Mouse (Mus musculus) G1E (cell line): Measurements from ENCODE around the gene Ap3d1. TPM values are rescaled to one million over a fixed set of nuclear protein-coding genes. Genes with fewer than 3 reads are reported as not detected.

Experiments
- ATAC-seq: 2 replicates; pipeline ENCODE4 v1.8.0; 2016; ENCODE audit warnings: mild to moderate bottlenecking; ENCODE audit not compliant: insufficient number of reproducible peaks, poor library complexity, low FRiP score, severe bottlenecking; ENCODE audit errors: extremely low read depth
- DNase-seq: peaks from one replicate; pipeline ENCODE4 v3.0.0; 2012; ENCODE audit warnings: low spot score
- H3K27me3 ChIP-seq: 2 replicates; pipeline ENCODE4 v1.6.1; 2012; ENCODE audit warnings: mild to moderate bottlenecking, low read length, inconsistent platforms; ENCODE audit not compliant: insufficient read depth
- H3K36me3 ChIP-seq: replicated peaks from 2 replicates; pipeline ENCODE3; 2012; ENCODE audit warnings: mild to moderate bottlenecking, inconsistent platforms
- H3K4me1 ChIP-seq: 2 replicates; pipeline ENCODE4 v1.6.1; 2012; ENCODE audit warnings: low read depth, low read length, inconsistent platforms, mixed read lengths; ENCODE audit not compliant: insufficient read depth
- H3K4me3 ChIP-seq: 2 replicates; pipeline ENCODE4 v1.5.1; 2012; ENCODE audit warnings: low read depth, mild to moderate bottlenecking, inconsistent platforms, low read length, moderate library complexity, mixed read lengths
- H3K9me3 ChIP-seq: replicated peaks from 2 replicates; pipeline ENCODE4 v1.6.1; 2012; ENCODE audit warnings: inconsistent platforms
- CTCF ChIP-seq: IDR thresholded peaks from 2 replicates; pipeline ENCODE4 v1.5.1; 2012; ENCODE audit warnings: low read depth, low read length, inconsistent platforms, mixed read lengths
- GATA1 ChIP-seq: IDR thresholded peaks from 2 replicates; pipeline ENCODE4 v1.6.1; 2012; ENCODE audit warnings: borderline replicate concordance, low read length, inconsistent platforms, mixed read lengths
- GATA2 ChIP-seq: IDR thresholded peaks from 2 replicates; pipeline ENCODE4 v1.6.1; 2012; ENCODE audit warnings: low read depth, low read length, inconsistent platforms, borderline replicate concordance
- POLR2AphosphoS5 ChIP-seq: IDR thresholded peaks from 2 replicates; pipeline ENCODE4 v1.6.1; 2012; ENCODE audit warnings: low read depth, low read length, inconsistent platforms; ENCODE audit not compliant: insufficient replicate concordance
- TAL1 ChIP-seq: conservative IDR thresholded peaks from 2 replicates; pipeline ENCODE4 v1.6.1; 2012; ENCODE audit warnings: low read depth, low read length, inconsistent platforms, mixed read lengths
- polyA plus RNA-seq: library from polyadenylated mRNA; stranded (reverse); fragments of >175 nt; gene quantifications from 2 replicates; pipeline ENCODE4 v1.2.3, GENCODE M21; 2012
- total RNA-seq, 2 experiments: library from RNA; stranded (forward) in 1 of 2; stranded (reverse) in 1 of 2; fragments of 200-1000 nt in 1 of 2; fragments of >200 nt in 1 of 2; fragmentation: Nextera tagmentation in 1 of 2; gene quantifications; 2 replicates each; pipeline ENCODE4 v1.2.3; 2014 to 2017

Ap3d1 gene
- total and polyA plus RNA-seq, 3 experiments = 39.4 to 133 (median 72.3) TPM

GRCm38 (mm10) chr10:80677128-80677875 is 64.8 kb downstream of the Ap3d1 start:
- Histone ChIP-seq H3K9me3 (no peaks in the 10 kb centered on the region), H3K4me3 (peak overlapping the region; percentile 87), H3K36me3 (peaks cover 39% of the 10 kb centered on the region), H3K27me3 (no peaks in the 10 kb centered on the region), H3K4me1 (peaks cover 74% of the 10 kb centered on the region)
- TF ChIP-seq CTCF (no peak), POLR2AphosphoS5 (no peak), GATA2 (no peak), TAL1 (no peak)
- no peak for ATAC-seq
- no peak for DNase-seq

GRCm38 (mm10) chr10:80676198-80676928 is 65.7 kb downstream of the Ap3d1 start:
- peaks cover 83% of the 10 kb centered on the region for H3K4me1 ChIP-seq
- ATAC-seq = peak; percentile 54

GRCm38 (mm10) chr10:80675405-80676197 is 66.5 kb downstream of the Ap3d1 start:
- DNase-seq = no peak
- Histone ChIP-seq H3K36me3 (peaks cover 47% of the 10 kb centered on the region), H3K9me3 (no peaks in the 10 kb centered on the region), H3K27me3 (no peaks in the 10 kb centered on the region), H3K4me1 (peaks cover 89% of the 10 kb centered on the region), H3K4me3 (peak overlapping the region; percentile 87)
- ATAC-seq = no peak
- TF ChIP-seq GATA1 = no peak
- TF ChIP-seq TAL1 = no peak
- no peak for TF ChIP-seq POLR2AphosphoS5
- TF ChIP-seq GATA2 = no peak
- no peak for TF ChIP-seq CTCF

More at GRCm38 (mm10) chr10:80676198-80676928, 65.7 kb downstream of the Ap3d1 start:
- no peak for TF ChIP-seq GATA1
- no peak for TF ChIP-seq CTCF
- TF ChIP-seq TAL1 = no peak
- TF ChIP-seq POLR2AphosphoS5 = no peak
- no peak for TF ChIP-seq GATA2
- Histone ChIP-seq H3K27me3 (no peaks in the 10 kb centered on the region), H3K9me3 (no peaks in the 10 kb centered on the region), H3K4me3 (peak overlapping the region; percentile 87), H3K36me3 (peaks cover 41% of the 10 kb centered on the region)
- peak; percentile 93 for DNase-seq

GRCm38 (mm10) chr10:80674851-80675404 is 67.1 kb downstream of the Ap3d1 start:
- DNase-seq = no peak
- no peak for ATAC-seq
- Histone ChIP-seq H3K36me3 (peaks cover 54% of the 10 kb centered on the region), H3K9me3 (no peaks in the 10 kb centered on the region), H3K4me3 (peak overlapping the region; percentile 87), H3K4me1 (peaks cover 89% of the 10 kb centered on the region), H3K27me3 (no peaks in the 10 kb centered on the region)
- TF ChIP-seq TAL1 = no peak

- ATAC-seq = no peak
- TF ChIP-seq TAL1 (no peak), CTCF (no peak), POLR2AphosphoS5 (no peak), GATA2 (no peak), GATA1 (no peak)
- Histone ChIP-seq H3K4me3 (peak overlapping the region; percentile 87), H3K27me3 (no peaks in the 10 kb centered on the region), H3K9me3 (no peaks in the 10 kb centered on the region), H3K4me1 (peaks cover 89% of the 10 kb centered on the region), H3K36me3 (peaks cover 59% of the 10 kb centered on the region)
- DNase-seq = no peak
Observed at GRCm38 (mm10) chr10:80674161-80674711, 67.8 kb downstream of the Ap3d1 start.

GRCm38 (mm10) chr10:80673690-80674089 is 68.4 kb downstream of the Ap3d1 start:
- peaks cover 90% of the 10 kb centered on the region for H3K4me1 ChIP-seq
- H3K36me3 ChIP-seq = peaks cover 65% of the 10 kb centered on the region
- H3K9me3 ChIP-seq = no peaks in the 10 kb centered on the region
- TF ChIP-seq GATA2 = no peak
- ATAC-seq (no peak), DNase-seq (no peak)
- no peaks in the 10 kb centered on the region for H3K27me3 ChIP-seq
- H3K4me3 ChIP-seq = peak overlapping the region; percentile 87; the same call in 1 of the 2 replicates
